Mouse (Mus musculus) megakaryocyte, embryonic 14.5 days (primary cell): ENCODE measurements around the gene Large2.

Source experiments
- FLI1 ChIP-seq: IDR thresholded peaks from 2 replicates; pipeline ENCODE4 v1.6.1; 2012; ENCODE audit warnings: low read length, inconsistent platforms, mixed read lengths
- GATA1 ChIP-seq: IDR thresholded peaks from 3 replicates; pipeline ENCODE4 v1.6.1; 2012; ENCODE audit warnings: mixed read lengths, low read length, inconsistent platforms, borderline replicate concordance

- TF ChIP-seq GATA1: no peak
- no peak for TF ChIP-seq FLI1
Measured at GRCm38 (mm10) chr2:92387646-92388045, 13.0 kb upstream of the Large2 start.
